Mouse (Mus musculus) lung, embryonic 16.5 days (tissue): ENCODE results near the gene Prss23. TPM values are rescaled to one million over a fixed set of nuclear protein-coding genes. Genes with fewer than 3 reads are reported as not detected.

Source experiments
- ATAC-seq: fragments of 200-750 bp; cut with Nextera tagmentation; 2 replicates; pipeline ENCODE4 v1.8.0; 2017; ENCODE audit warnings: low read depth, mild to moderate bottlenecking, moderate library complexity
- H3K27ac ChIP-seq: fragments of 300-500 bp; sonication (generic); 2 replicates; pipeline ENCODE4 v1.5.1; 2014; ENCODE audit warnings: mild to moderate bottlenecking, control low read depth, low read length
- H3K27me3 ChIP-seq: fragments of 300-500 bp; sonication (generic); 2 replicates; pipeline ENCODE4 v1.6.1; 2014; ENCODE audit warnings: low read depth, low read length, mixed read lengths; ENCODE audit not compliant: control insufficient read depth, insufficient read depth
- H3K36me3 ChIP-seq: fragments of 300-500 bp; sonication (generic); 2 replicates; pipeline ENCODE4 v1.6.1; 2014; ENCODE audit warnings: low read length; ENCODE audit not compliant: control insufficient read depth, insufficient read depth
- H3K4me1 ChIP-seq: fragments of 300-500 bp; sonication (generic); replicated peaks from 2 replicates; pipeline ENCODE4 v1.6.1; 2014; ENCODE audit warnings: low read length, mixed read lengths; ENCODE audit not compliant: control insufficient read depth, insufficient read depth
- H3K4me2 ChIP-seq: fragments of 300-500 bp; sonication (generic); 2 replicates; pipeline ENCODE4 v1.6.1; 2014; ENCODE audit warnings: low read depth, low read length, control low read depth
- H3K4me3 ChIP-seq: fragments of 300-500 bp; sonication (generic); 2 replicates; pipeline ENCODE4 v1.5.1; 2014; ENCODE audit warnings: mild to moderate bottlenecking, low read length, control low read depth
- H3K9ac ChIP-seq: fragments of 300-500 bp; sonication (generic); 2 replicates; pipeline ENCODE4 v1.6.1; 2014; ENCODE audit warnings: low read length, control low read depth
- H3K9me3 ChIP-seq: fragments of 300-500 bp; sonication (generic); 2 replicates; pipeline ENCODE4 v1.6.1; 2016; ENCODE audit warnings: low read length; ENCODE audit not compliant: control insufficient read depth
- WGBS: fragments of 180-500 bp; shearing (Covaris S2); extraction: QIAGEN DNeasy Blood & Tissue Kit; methylation state at CpG from one replicate; pipeline ENCODE4 v1.1.7; 2014; 5-methylcytosine and 5-hydroxymethylcytosine counted together
- polyA plus RNA-seq: library from polyadenylated mRNA; unstranded; fragments of >200 nt; fragmentation: Nextera tagmentation; extraction: Ambion mirVana; gene quantifications from 2 replicates; pipeline ENCODE4 v1.2.1, GENCODE M21; 2015

The Prss23 gene
- polyA plus RNA-seq = 44.9 and 47.8 TPM in 2 replicates

GRCm38 (mm10) chr7:89526731-89527429 lies at the start of gene Prss23:
Gene Prss23, minus strand, starts transcription at chr7:89527187.
- WGBS = 75% methylated on average over 16 of the region's 16 CpGs
- Histone ChIP-seq H3K4me2 (no peak within 1 kb of the TSS), H3K27ac (no peak within 1 kb of the TSS), H3K9ac (no peak within 1 kb of the TSS), H3K9me3 (no peaks in the 10 kb centered on the region), H3K27me3 (no peaks in the 10 kb centered on the region), H3K36me3 (no peaks in the 10 kb centered on the region), H3K4me3 (no peak within 1 kb of the TSS), H3K4me1 (no peaks in the 10 kb centered on the region)
- ATAC-seq = no peak

- Histone ChIP-seq H3K27me3 (no peaks in the 10 kb centered on the region), H3K27ac (no peak overlapping the region), H3K9me3 (no peaks in the 10 kb centered on the region), H3K4me3 (no peak overlapping the region), H3K9ac (no peak overlapping the region), H3K4me1 (no peaks in the 10 kb centered on the region), H3K4me2 (no peak overlapping the region), H3K36me3 (no peaks in the 10 kb centered on the region)
- WGBS = 87% methylated on average over 3 of the region's 3 CpGs
- ATAC-seq = no peak
Observed at GRCm38 (mm10) chr7:89576127-89576526, 49.1 kb upstream of the Prss23 start.

- no peaks in the 10 kb centered on the region for H3K27me3 ChIP-seq
- no peak overlapping the region for H3K27ac ChIP-seq
- no peak overlapping the region for H3K9ac ChIP-seq
- 89% methylated on average over 2 of the region's 2 CpGs for WGBS
- no peaks in the 10 kb centered on the region for H3K4me1 ChIP-seq
- no peak for ATAC-seq
- no peak overlapping the region for H3K4me2 ChIP-seq
- H3K9me3 ChIP-seq = no peaks in the 10 kb centered on the region
- no peak overlapping the region for H3K4me3 ChIP-seq
- no peaks in the 10 kb centered on the region for H3K36me3 ChIP-seq
Observed at GRCm38 (mm10) chr7:89564569-89564968, 37.6 kb upstream of the Prss23 start.

GRCm38 (mm10) chr7:89563501-89563900 lies 36.5 kb upstream of the Prss23 start:
- no peaks in the 10 kb centered on the region for H3K4me1 ChIP-seq
- ATAC-seq = no peak

GRCm38 (mm10) chr7:89562140-89562539 lies 35.2 kb upstream of the Prss23 start:
- no peak overlapping the region for H3K4me2 ChIP-seq
- no peaks in the 10 kb centered on the region for H3K9me3 ChIP-seq
- no peaks in the 10 kb centered on the region for H3K27me3 ChIP-seq
- H3K4me1 ChIP-seq = no peaks in the 10 kb centered on the region
- no peak overlapping the region for H3K4me3 ChIP-seq
- 71% methylated on average over 2 of the region's 2 CpGs for WGBS
- no peaks in the 10 kb centered on the region for H3K36me3 ChIP-seq
- H3K9ac ChIP-seq = no peak overlapping the region
- no peak overlapping the region for H3K27ac ChIP-seq
- no peak for ATAC-seq

More at GRCm38 (mm10) chr7:89563501-89563900, 36.5 kb upstream of the Prss23 start:
- no peak overlapping the region for H3K4me3 ChIP-seq
- H3K9ac ChIP-seq = no peak overlapping the region
- H3K27me3 ChIP-seq = no peaks in the 10 kb centered on the region
- H3K27ac ChIP-seq = no peak overlapping the region
- H3K9me3 ChIP-seq = no peaks in the 10 kb centered on the region
- WGBS = 85% methylated on average over 2 of the region's 2 CpGs
- no peaks in the 10 kb centered on the region for H3K36me3 ChIP-seq
- H3K4me2 ChIP-seq = no peak overlapping the region

GRCm38 (mm10) chr7:89560939-89561338 lies 34.0 kb upstream of the Prss23 start:
- WGBS = 74% methylated on average over 3 of the region's 3 CpGs
- ATAC-seq = no peak

GRCm38 (mm10) chr7:89559633-89560032 lies 32.6 kb upstream of the Prss23 start:
- ATAC-seq = no peak
- no peaks in the 10 kb centered on the region for H3K36me3 ChIP-seq
- H3K4me1 ChIP-seq = no peaks in the 10 kb centered on the region
- no peaks in the 10 kb centered on the region for H3K27me3 ChIP-seq
- 34% methylated on average over 4 of the region's 4 CpGs for WGBS
- H3K4me2 ChIP-seq = no peak overlapping the region
- H3K4me3 ChIP-seq = no peak overlapping the region
- no peak overlapping the region for H3K9ac ChIP-seq
- H3K27ac ChIP-seq = no peak overlapping the region
- H3K9me3 ChIP-seq = no peaks in the 10 kb centered on the region

More at GRCm38 (mm10) chr7:89560939-89561338, 34.0 kb upstream of the Prss23 start:
- Histone ChIP-seq H3K9ac (no peak overlapping the region), H3K27me3 (no peaks in the 10 kb centered on the region), H3K4me2 (no peak overlapping the region), H3K4me1 (no peaks in the 10 kb centered on the region), H3K9me3 (no peaks in the 10 kb centered on the region), H3K27ac (no peak overlapping the region), H3K36me3 (no peaks in the 10 kb centered on the region), H3K4me3 (no peak overlapping the region)

GRCm38 (mm10) chr7:89559105-89559504 lies 32.1 kb upstream of the Prss23 start:
- H3K4me1 ChIP-seq = 0 out of 2 replicates have a peak, but pooled peaks cover 2% of the 10 kb centered on the region
- no peak overlapping the region for H3K27ac ChIP-seq
- no peaks in the 10 kb centered on the region for H3K9me3 ChIP-seq
- H3K27me3 ChIP-seq = no peaks in the 10 kb centered on the region
- H3K9ac ChIP-seq = no peak overlapping the region
- no peaks in the 10 kb centered on the region for H3K36me3 ChIP-seq
- H3K4me3 ChIP-seq = no peak overlapping the region
- ATAC-seq = no peak
- H3K4me2 ChIP-seq = no peak overlapping the region
- 75% methylated on average over 4 of the region's 4 CpGs for WGBS

- WGBS = 75% methylated on average over 11 of the region's 11 CpGs
- 0 out of 2 replicates have a peak, but pooled peaks cover 3% of the 10 kb centered on the region for H3K4me1 ChIP-seq
- no peak for ATAC-seq
Observed at GRCm38 (mm10) chr7:89558446-89559039, 31.6 kb upstream of the Prss23 start.

More at GRCm38 (mm10) chr7:89558446-89559039, 31.6 kb upstream of the Prss23 start:
- Histone ChIP-seq H3K36me3 (no peaks in the 10 kb centered on the region), H3K4me2 (no peak overlapping the region), H3K27ac (no peak overlapping the region), H3K4me3 (no peak overlapping the region), H3K9ac (no peak overlapping the region), H3K27me3 (no peaks in the 10 kb centered on the region), H3K9me3 (no peaks in the 10 kb centered on the region)
